Mouse (Mus musculus): Measurements from ENCODE around the gene Hinfp. TPM values are rescaled to one million over a fixed set of nuclear protein-coding genes. Genes with fewer than 3 reads are reported as not detected.
"Not testable (repeated sequence)": the region's sequence is repeated elsewhere in the genome, so short reads cannot be mapped to it uniquely, and the experiment has no call there.

The Hinfp gene
- polyA plus RNA-seq, 1 experiment from 2014 or later = 29.1 TPM

DNA sequence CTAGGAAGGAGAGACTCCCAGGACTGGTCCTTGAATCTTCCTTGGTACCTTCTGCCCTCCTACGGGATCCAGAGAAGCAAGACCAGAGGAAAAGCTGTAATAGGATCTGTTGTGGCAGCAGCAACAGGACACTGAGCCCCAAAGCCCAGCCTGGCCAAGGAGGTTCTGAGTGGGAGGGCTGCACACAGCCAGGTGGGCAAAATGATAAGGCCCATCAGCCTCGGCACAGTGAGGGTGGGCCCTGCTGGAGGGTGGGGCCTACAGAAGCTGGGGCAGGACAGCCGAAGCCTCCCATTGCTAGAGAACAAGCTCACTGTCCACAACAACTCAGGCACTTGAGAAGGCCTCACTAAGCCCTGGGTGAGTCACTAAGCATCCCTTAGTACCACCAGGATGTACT, 36.7 kb upstream of the Hinfp start:
- Histone ChIP-seq H3K9ac (replicated peaks) (no peak overlapping the region), H3K4me3 (replicated peaks) (0 out of 2 replicates have a peak overlapping the region, but pooled peaks have one; percentile 80), H3K4me1 (replicated peaks) (peaks cover 23% of the 10 kb centered on the region), H3K4me2 (0 out of 2 replicates have a peak overlapping the region, but pooled peaks have one; percentile 66), H3K27ac (peak overlapping the region; percentile 12; the same call in 1 of the 2 replicates), H3K36me3 (peaks cover 64% of the 10 kb centered on the region), H3K27me3 (no peaks in the 10 kb centered on the region), H3K9me3 (no peaks in the 10 kb centered on the region)
- WGBS = 81% methylated on average over 3 of the region's 3 CpGs
- ATAC-seq (ENCODE audit: insufficient number of reproducible peaks, insufficient read depth, low FRiP score, low TSS enrichment, low read depth) = no peak

DNA sequence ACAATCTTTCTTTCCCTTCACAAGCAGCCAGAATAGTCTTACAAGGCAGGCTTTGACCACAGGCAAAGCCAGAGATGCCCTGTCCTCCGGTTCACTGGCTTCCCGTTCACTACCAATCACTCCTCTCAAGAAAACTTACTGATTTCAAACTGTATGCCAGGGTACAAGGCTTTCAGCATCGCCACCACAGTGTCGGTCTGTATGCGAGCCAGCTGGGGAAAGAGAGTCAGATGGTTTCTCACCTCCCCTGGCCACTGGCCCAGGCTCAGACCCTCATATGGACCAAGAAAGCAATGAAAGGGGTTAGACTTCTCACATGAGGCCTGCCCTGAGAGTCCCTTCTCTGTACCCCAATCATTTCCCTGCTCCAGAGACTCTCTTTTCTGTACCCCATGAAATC, 36.0 kb upstream of the Hinfp start:
- Histone ChIP-seq H3K36me3 (peaks cover 64% of the 10 kb centered on the region), H3K4me1 (replicated peaks) (peaks cover 30% of the 10 kb centered on the region), H3K9me3 (no peaks in the 10 kb centered on the region), H3K27me3 (no peaks in the 10 kb centered on the region), H3K9ac (replicated peaks) (0 out of 2 replicates have a peak overlapping the region, but pooled peaks have one; percentile 6), H3K4me2 (no peak overlapping the region), H3K4me3 (replicated peaks) (peak overlapping the region; percentile 5; the same call in 1 of the 2 replicates), H3K27ac (no peak overlapping the region)
- ATAC-seq (ENCODE audit: insufficient number of reproducible peaks, insufficient read depth, low FRiP score, low TSS enrichment, low read depth) = no peak
- 89% methylated on average over 5 of the region's 5 CpGs for WGBS

DNA sequence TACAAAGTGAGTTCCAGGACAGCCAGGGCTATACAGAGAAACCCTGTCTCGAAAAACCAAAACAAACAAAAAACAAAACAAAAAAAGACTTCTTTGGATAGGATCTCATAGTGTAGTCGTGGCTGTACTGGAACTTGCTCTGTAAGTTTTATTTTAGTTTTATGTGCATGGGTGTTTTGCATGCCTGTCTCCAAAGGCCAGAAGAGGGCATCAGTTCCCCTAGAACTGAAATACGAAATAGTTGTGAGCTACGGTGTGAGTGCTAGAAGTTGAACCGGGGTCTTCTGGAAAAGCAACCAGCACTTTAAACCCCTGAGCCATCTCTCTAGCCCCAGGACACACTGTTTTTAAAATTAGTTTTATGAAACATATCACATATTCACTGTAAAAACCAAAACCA, 33.1 kb upstream of the Hinfp start:
- no peak for ATAC-seq (ENCODE audit: insufficient number of reproducible peaks, insufficient read depth, low FRiP score, low TSS enrichment, low read depth)
- Histone ChIP-seq H3K36me3 (peaks cover 62% of the 10 kb centered on the region), H3K9me3 (no peaks in the 10 kb centered on the region), H3K4me3 (replicated peaks) (no peak overlapping the region), H3K27me3 (no peaks in the 10 kb centered on the region), H3K4me1 (replicated peaks) (peaks cover 28% of the 10 kb centered on the region), H3K27ac (no peak overlapping the region), H3K9ac (replicated peaks) (no peak overlapping the region), H3K4me2 (no peak overlapping the region)
- 79% methylated on average over 5 of the region's 5 CpGs for WGBS

DNA sequence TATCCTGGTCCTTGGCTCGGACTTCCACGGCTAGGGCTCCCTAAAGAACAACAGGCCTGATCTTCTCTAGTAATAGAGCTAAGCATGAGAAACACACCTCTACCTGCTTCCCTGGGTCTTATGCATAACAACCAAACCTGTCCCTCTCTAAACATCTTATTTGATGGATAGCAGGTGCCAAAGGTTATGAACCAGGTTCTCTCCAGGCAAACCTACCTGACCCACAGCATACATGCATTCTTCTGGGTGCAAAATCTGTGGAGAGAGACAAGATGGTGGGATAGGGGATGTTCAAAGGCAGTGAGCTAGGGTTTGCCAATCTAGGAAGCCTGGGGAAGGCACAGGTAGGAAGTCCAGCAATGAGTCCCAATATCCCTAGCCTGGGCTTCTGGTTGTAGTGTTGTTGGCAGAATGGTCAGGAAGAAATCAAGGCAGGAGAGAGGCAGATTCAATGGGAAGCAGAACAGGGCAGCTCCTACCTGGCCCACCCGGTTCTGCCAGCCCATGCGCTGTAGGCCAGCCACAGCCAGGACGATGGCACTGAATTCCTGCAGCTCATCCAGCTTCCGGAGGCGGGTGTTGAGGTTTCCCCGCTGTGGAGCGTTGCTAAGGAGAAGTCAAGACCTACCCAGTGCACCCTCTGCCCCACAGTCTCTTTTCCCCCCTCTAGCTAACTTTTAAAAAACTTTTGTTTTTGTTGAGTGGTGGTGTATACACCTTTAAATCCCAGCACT, 32.1 kb upstream of the Hinfp start:
- H3K4me3 ChIP-seq (replicated peaks) = peak overlapping the region; percentile 80; the same call in 1 of the 2 replicates
- no peaks in the 10 kb centered on the region for H3K9me3 ChIP-seq
- H3K36me3 ChIP-seq = peaks cover 72% of the 10 kb centered on the region
- no peak for ATAC-seq (ENCODE audit: insufficient number of reproducible peaks, insufficient read depth, low FRiP score, low TSS enrichment, low read depth)
- H3K9ac ChIP-seq (replicated peaks) = no peak overlapping the region
- peak overlapping the region; percentile 75 for H3K4me2 ChIP-seq
- WGBS = 66% methylated on average over 9 of the region's 9 CpGs
- peak overlapping the region; percentile 73; the same call in 1 of the 2 replicates for H3K27ac ChIP-seq
- H3K27me3 ChIP-seq = no peaks in the 10 kb centered on the region
- peaks cover 20% of the 10 kb centered on the region for H3K4me1 ChIP-seq (replicated peaks)

DNA sequence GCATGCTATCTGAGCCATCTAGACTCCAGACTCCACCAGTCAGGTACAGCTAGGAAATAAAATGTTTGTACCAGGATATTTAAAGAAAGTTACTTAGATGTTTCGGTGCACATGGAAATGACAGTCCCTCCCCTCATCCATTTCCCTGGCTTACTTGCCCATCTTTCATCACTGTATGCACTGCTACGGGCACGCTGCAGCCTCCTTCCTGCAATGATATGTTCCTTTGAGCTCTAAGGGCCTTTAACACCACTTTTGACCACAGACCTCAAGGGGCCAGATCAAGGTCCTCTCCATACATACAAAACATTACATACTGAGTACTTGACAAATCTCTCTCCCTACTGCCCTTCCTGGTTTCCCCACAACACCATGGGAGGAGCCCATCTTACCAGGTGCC, 31.5 kb upstream of the Hinfp start:
- H3K9me3 ChIP-seq = no peaks in the 10 kb centered on the region
- peaks cover 74% of the 10 kb centered on the region for H3K36me3 ChIP-seq
- ATAC-seq (ENCODE audit: insufficient number of reproducible peaks, insufficient read depth, low FRiP score, low TSS enrichment, low read depth) = no peak
- peak overlapping the region; percentile 75 for H3K4me2 ChIP-seq
- H3K27ac ChIP-seq = 0 out of 2 replicates have a peak overlapping the region, but pooled peaks have one; percentile 73
- H3K4me1 ChIP-seq (replicated peaks) = peaks cover 17% of the 10 kb centered on the region
- 88% methylated on average over 3 of the region's 3 CpGs for WGBS
- no peaks in the 10 kb centered on the region for H3K27me3 ChIP-seq
- peak overlapping the region; percentile 80 for H3K4me3 ChIP-seq (replicated peaks)
- peak overlapping the region; percentile 94 for H3K9ac ChIP-seq (replicated peaks)

DNA sequence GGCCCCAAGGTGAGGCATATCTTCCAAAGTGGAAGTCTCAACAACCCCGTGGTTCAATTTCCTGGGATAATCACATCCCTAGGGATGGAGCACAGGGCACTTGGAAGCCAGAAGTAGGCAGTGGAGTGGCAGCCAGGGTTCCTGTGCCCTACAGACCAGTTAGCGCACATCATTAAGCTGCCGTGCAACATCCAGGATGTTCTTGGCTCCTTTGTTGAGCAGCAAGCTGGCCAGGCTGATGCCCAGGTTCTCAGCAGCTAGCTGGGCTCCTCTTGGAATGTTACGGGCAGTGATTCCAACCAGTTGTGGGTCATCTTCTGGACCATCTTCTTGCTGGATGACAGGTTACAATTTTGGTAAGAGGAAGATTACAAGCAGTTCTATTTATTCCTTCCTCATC, 31.0 kb upstream of the Hinfp start:
- not testable (repeated sequence) for H3K9me3 ChIP-seq; H3K27me3 ChIP-seq; ATAC-seq (ENCODE audit: insufficient number of reproducible peaks, insufficient read depth, low FRiP score, low TSS enrichment, low read depth)
- Histone ChIP-seq H3K27ac (0 out of 2 replicates have a peak overlapping the region, but pooled peaks have one; percentile 59), H3K4me1 (replicated peaks) (peaks cover 17% of the 10 kb centered on the region), H3K9ac (replicated peaks) (peak overlapping the region; percentile 94), H3K4me3 (replicated peaks) (peak overlapping the region; percentile 80), H3K36me3 (peaks cover 74% of the 10 kb centered on the region), H3K4me2 (peak overlapping the region; percentile 75)
- WGBS = 44% methylated on average over 4 of the region's 4 CpGs

DNA sequence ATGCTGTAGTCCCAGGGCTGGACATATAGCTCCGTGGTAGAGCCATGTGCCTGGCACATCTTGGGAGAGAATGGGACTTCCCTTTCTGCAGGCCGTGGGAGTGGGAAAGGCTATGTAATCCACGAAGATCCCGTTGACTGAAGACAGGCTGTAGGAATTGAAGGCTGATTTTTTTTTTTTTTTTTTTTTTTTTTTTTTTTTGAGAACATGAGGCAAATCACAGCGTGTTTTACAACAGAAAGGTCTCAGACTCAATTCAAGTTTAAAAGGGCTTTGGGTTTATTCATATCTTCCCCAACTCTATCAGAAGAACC, 30.6 kb upstream of the Hinfp start:
- Histone ChIP-seq H3K27me3 (no peaks in the 10 kb centered on the region), H3K27ac (peak overlapping the region; percentile 98), H3K9me3 (no peaks in the 10 kb centered on the region), H3K4me2 (peak overlapping the region; percentile 75), H3K36me3 (peaks cover 74% of the 10 kb centered on the region), H3K4me1 (replicated peaks) (peaks cover 17% of the 10 kb centered on the region), H3K9ac (replicated peaks) (peak overlapping the region; percentile 94), H3K4me3 (replicated peaks) (peak overlapping the region; percentile 80)
- under 1% methylated on average over 5 of the region's 5 CpGs for WGBS
- no peak for ATAC-seq (ENCODE audit: insufficient number of reproducible peaks, insufficient read depth, low FRiP score, low TSS enrichment, low read depth)

DNA sequence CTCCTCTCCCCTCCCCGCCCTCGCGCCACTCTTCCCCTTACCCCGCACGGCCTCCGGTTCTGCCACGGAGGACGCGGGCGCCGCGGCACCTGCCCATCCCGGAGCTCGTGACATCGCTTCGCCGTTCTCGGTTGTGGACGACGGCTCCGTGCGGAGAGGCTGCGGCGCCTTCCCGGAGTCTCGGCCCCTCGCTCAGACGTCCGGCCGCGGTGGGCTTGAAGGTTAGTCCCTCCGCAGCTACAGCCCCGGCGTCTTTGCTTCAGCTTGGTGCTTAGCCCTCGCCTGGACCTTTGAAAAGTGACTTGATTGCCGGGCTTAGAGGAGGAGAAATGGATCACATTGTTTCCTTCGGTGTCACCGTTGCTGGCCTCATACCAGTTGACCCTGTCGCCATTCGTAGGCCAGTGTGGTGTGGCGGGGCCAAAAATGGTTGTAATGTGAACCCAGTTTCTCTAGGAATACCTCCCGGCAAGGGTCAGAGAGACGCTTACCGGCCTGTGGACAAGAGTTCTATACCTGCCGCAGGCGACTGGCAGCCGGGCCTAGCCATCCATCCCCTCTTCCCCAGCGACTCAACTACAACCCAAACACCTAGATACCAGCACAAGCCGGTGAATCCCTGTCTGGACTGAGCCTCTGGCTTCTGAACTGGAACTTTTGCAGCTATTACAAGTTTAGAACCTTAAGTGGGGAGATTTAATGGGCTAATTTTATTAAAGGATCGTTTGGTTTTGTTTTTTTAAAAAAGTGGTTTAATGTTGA, 30.0 kb upstream of the Hinfp start:
- Histone ChIP-seq H3K4me2 (peak overlapping the region; percentile 75), H3K4me1 (replicated peaks) (peaks cover 17% of the 10 kb centered on the region), H3K27ac (peak overlapping the region; percentile 98), H3K9ac (replicated peaks) (peak overlapping the region; percentile 94), H3K9me3 (no peaks in the 10 kb centered on the region), H3K36me3 (peaks cover 74% of the 10 kb centered on the region), H3K27me3 (no peaks in the 10 kb centered on the region), H3K4me3 (replicated peaks) (peak overlapping the region; percentile 80)
- under 1% methylated on average over 50 of the region's 50 CpGs for WGBS
- no peak for ATAC-seq (ENCODE audit: insufficient number of reproducible peaks, insufficient read depth, low FRiP score, low TSS enrichment, low read depth)

DNA sequence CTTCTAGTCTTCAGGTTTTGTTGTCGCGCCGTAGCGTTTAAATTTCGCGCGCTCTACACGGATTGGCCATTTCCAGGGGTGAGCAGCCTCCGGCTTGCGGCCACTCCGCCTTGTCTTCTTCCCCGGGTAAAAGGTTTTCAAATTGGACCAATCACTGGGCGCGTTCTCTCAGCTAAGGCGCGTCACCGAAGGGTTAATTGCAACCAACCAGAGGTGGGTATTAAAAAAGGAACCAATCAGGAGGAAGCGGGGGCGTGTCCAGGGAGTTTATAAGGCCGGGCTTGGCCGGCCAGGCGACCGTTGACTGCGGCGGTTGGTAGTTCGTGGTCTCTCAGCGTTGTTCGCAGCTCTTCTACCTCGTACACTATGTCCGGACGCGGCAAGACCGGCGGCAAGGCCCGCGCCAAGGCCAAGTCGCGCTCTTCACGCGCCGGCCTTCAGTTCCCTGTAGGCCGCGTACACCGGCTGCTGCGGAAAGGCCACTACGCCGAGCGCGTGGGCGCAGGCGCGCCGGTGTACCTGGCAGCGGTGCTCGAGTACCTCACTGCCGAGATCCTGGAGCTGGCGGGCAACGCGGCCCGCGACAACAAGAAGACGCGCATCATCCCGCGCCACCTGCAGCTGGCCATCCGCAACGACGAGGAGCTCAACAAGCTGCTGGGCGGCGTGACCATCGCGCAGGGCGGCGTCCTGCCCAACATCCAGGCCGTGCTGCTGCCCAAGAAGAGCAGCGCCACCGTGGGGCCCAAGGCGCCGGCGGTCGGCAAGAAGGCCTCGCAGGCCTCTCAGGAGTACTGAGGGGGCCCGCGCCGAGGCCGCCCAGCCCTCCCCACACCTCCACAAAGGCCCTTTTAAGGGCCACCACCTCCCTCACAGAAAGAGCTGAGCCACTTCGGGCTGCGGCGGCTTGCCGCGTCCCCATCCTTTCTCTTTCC, 29.2 kb upstream of the Hinfp start, which contains the start of gene H2afx:
Gene H2afx, plus strand, starts transcription at position 299 of the 935 bp plus-strand sequence.
- H3K27ac ChIP-seq = peak within 1 kb of the TSS; percentile 98
- peak within 1 kb of the TSS; percentile 75 for H3K4me2 ChIP-seq
- H3K9me3 ChIP-seq = no peaks in the 10 kb centered on the region
- H3K9ac ChIP-seq (replicated peaks) = peak within 1 kb of the TSS; percentile 94
- ATAC-seq (ENCODE audit: insufficient number of reproducible peaks, insufficient read depth, low FRiP score, low TSS enrichment, low read depth) = peak; percentile 95
- H3K27me3 ChIP-seq = no peaks in the 10 kb centered on the region
- peak within 1 kb of the TSS; percentile 80 for H3K4me3 ChIP-seq (replicated peaks)
- H3K4me1 ChIP-seq (replicated peaks) = peaks cover 17% of the 10 kb centered on the region
- H3K36me3 ChIP-seq = peaks cover 74% of the 10 kb centered on the region
- WGBS = under 1% methylated on average over 91 of the region's 91 CpGs

DNA sequence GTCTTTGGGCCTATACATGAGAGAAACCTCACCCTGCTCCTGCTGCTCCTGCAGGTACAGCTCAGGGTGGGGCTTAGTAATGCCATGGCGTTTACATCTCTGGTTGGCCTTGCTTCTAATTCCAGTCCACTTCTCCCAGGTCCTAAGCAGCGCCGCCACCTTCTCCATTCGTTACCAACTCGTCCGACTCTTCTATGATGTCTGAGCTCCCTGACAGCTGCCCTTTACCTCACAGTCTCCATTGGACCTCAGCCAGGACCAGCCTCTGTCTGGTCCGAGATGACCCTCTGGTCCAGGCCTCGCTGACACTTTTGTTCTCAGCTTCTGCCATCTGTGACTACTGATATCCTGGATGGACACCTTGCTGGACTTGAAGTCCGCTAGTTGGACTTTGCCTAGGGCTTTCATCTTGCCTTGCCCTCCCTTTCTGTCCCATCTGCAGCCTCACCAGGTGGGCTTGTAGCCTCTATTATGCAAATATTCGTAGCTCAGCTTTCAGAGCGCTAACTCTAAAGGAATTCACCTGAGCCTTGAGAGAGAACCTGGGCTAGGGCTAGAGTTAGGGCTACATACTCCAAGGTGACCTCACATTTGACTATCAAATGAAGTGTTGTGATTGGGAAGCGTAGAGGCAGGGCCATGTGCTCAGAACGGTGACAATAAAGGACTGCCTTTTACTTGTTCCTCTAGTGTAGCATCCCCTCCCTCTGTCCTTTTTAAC, 27.6 kb upstream of the Hinfp start:
- Histone ChIP-seq H3K9ac (replicated peaks) (no peak overlapping the region), H3K27ac (no peak overlapping the region), H3K4me2 (no peak overlapping the region), H3K9me3 (no peaks in the 10 kb centered on the region), H3K27me3 (no peaks in the 10 kb centered on the region), H3K4me1 (replicated peaks) (peaks cover 17% of the 10 kb centered on the region), H3K4me3 (replicated peaks) (no peak overlapping the region; the same call in 1 of the 2 replicates), H3K36me3 (peaks cover 73% of the 10 kb centered on the region)
- ATAC-seq (ENCODE audit: insufficient number of reproducible peaks, insufficient read depth, low FRiP score, low TSS enrichment, low read depth) = no peak
- WGBS = 95% methylated on average over 13 of the region's 13 CpGs

Data from limb, embryonic 12.5 days (tissue).